ENCODE assay signal across 23 mouse cellular contexts in the genomic region with DNA sequence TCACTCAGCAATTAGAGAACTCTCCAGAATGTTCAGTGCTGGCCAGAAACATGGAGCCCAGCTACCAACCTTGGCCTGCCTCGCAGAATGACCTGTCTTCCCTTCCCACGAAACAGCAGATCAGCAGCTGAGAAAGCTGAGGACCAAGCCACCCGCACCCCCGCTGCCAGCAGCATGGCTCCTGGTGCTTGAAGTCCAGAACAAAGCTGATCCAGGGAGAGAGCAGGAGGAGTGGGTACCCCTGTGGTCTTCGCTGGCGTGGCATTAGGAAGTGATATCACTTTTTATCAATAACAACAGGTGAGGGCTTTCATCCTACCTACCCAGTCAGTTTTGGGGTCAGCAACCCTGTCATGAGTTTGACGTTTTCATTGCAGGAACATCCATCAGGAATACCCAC. TPM values are rescaled to one million over a fixed set of nuclear protein-coding genes. Genes with fewer than 3 reads are reported as not detected.
DNase-seq lines count a peak whose midpoint lies in the region; ATAC-seq and TF ChIP-seq lines count a peak whose summit lies in the region.
"Had no signal": no experiment of that assay in that cellular context is flagged by ENCODE, and none has a peak within 500 bp of the region (broad histone marks: within the 10 kb centered on the region; RNA-seq: fewer than 3 reads in every experiment).

No protein-coding gene starts in this region.

- H3K4me3 ChIP-seq in forebrain, embryonic 11.5 days (ENCODE audit: low read depth, low read length): no peak overlapping the region
- no peak overlapping the region for H3K4me3 ChIP-seq in forebrain, embryonic 14.5 days (ENCODE audit: low read depth, low read length)
- no peak overlapping the region for H3K4me3 ChIP-seq in kidney, adult 2 months (ENCODE audit: insufficient read depth, low read depth, low read length)
- H3K4me3 ChIP-seq in kidney, embryonic 15.5 days (replicated peaks): no peak overlapping the region
- no peak overlapping the region for H3K4me3 ChIP-seq in limb, embryonic 10.5 days
- H3K4me3 ChIP-seq: forebrain, embryonic 10.5 days; forebrain, embryonic 15.5 days; heart, embryonic 13.5 days; hindbrain, embryonic 12.5 days; hindbrain, embryonic 15.5 days had no signal

- H3K36me3 ChIP-seq in forebrain, embryonic 11.5 days (ENCODE audit: control insufficient read depth, insufficient read depth, low read length): no peaks in the 10 kb centered on the region
- no peaks in the 10 kb centered on the region for H3K36me3 ChIP-seq in forebrain, embryonic 14.5 days (ENCODE audit: control insufficient read depth, insufficient read depth, low read length)
- H3K36me3 ChIP-seq in kidney, adult 2 months (ENCODE audit: control insufficient read depth, insufficient read depth, low read length): no peaks in the 10 kb centered on the region
- no peaks in the 10 kb centered on the region for H3K36me3 ChIP-seq in kidney, embryonic 15.5 days
- H3K36me3 ChIP-seq in limb, embryonic 10.5 days: no peaks in the 10 kb centered on the region
- H3K36me3 ChIP-seq: forebrain, embryonic 10.5 days; forebrain, embryonic 15.5 days; heart, embryonic 13.5 days; hindbrain, embryonic 12.5 days; hindbrain, embryonic 15.5 days had no signal

- H3K27ac ChIP-seq in forebrain, embryonic 11.5 days (ENCODE audit: low read depth, low read length): no peak overlapping the region
- no peak overlapping the region for H3K27ac ChIP-seq in forebrain, embryonic 14.5 days (ENCODE audit: low read depth, low read length)
- H3K27ac ChIP-seq in kidney, adult 2 months (ENCODE audit: insufficient read depth, low read depth, low read length): peak overlapping the region; percentile 62; the same call in 1 of the 2 replicates
- H3K27ac ChIP-seq in kidney, embryonic 15.5 days: no peak overlapping the region
- peak overlapping the region; percentile 95 for H3K27ac ChIP-seq in limb, embryonic 10.5 days
- H3K27ac ChIP-seq: forebrain, embryonic 10.5 days; forebrain, embryonic 15.5 days; heart, embryonic 13.5 days; hindbrain, embryonic 12.5 days; hindbrain, embryonic 15.5 days had no signal

- H3K9me3 ChIP-seq in forebrain, embryonic 11.5 days (ENCODE audit: control insufficient read depth, low read length): no peaks in the 10 kb centered on the region
- H3K9me3 ChIP-seq in forebrain, embryonic 14.5 days (replicated peaks; ENCODE audit: control insufficient read depth, low read length): no peaks in the 10 kb centered on the region
- H3K9me3 ChIP-seq in kidney, embryonic 15.5 days (replicated peaks): no peaks in the 10 kb centered on the region
- no peaks in the 10 kb centered on the region for H3K9me3 ChIP-seq in limb, embryonic 10.5 days (replicated peaks)
- H3K9me3 ChIP-seq: forebrain, embryonic 10.5 days; forebrain, embryonic 15.5 days; heart, embryonic 13.5 days; hindbrain, embryonic 12.5 days; hindbrain, embryonic 15.5 days had no signal

- no peak overlapping the region for H3K4me2 ChIP-seq in forebrain, embryonic 11.5 days (ENCODE audit: low read depth, low read length, severe bottlenecking)
- H3K4me2 ChIP-seq in forebrain, embryonic 14.5 days (ENCODE audit: low read length): no peak overlapping the region
- no peak overlapping the region for H3K4me2 ChIP-seq in kidney, embryonic 15.5 days
- H3K4me2 ChIP-seq: forebrain, embryonic 15.5 days; heart, embryonic 13.5 days; hindbrain, embryonic 12.5 days; hindbrain, embryonic 15.5 days had no signal

- 91% methylated on average over 7 of the region's 7 CpGs for WGBS in forebrain, embryonic 11.5 days
- WGBS in forebrain, embryonic 14.5 days: 90% methylated on average over 7 of the region's 7 CpGs
- WGBS in kidney, adult 2 months: 91% methylated on average over 7 of the region's 7 CpGs
- WGBS in kidney, embryonic 15.5 days: 89% methylated on average over 7 of the region's 7 CpGs
- WGBS in limb, embryonic 10.5 days: 85% methylated on average over 7 of the region's 7 CpGs

- peak; percentile 42 for DNase-seq in forebrain, embryonic 11.5 days (ENCODE audit: low spot score)
- DNase-seq in forebrain, embryonic 14.5 days (ENCODE audit: low spot score): no peak
- DNase-seq in kidney, adult 2 months: no peak
- peak; percentile 29 for DNase-seq in limb, embryonic 10.5 days (ENCODE audit: low spot score)
- no peak for DNase-seq in lung, postnatal 25 days (ENCODE audit: low spot score)
- DNase-seq: adrenal gland, postnatal 10 days; adrenal gland, postnatal 36 days; cerebellum, adult 18-20 months; cerebellum, adult 9-10 months; cerebellum, postnatal 14 days; gastrocnemius, postnatal 10 days; heart, postnatal 14 days had no signal

- no peak for TF ChIP-seq POLR2A in kidney, adult 2 months (IDR thresholded peaks at IDR 0.05; ENCODE audit: low read depth, low read length)

- TF ChIP-seq CTCF in kidney, adult 2 months (conservative IDR thresholded peaks at IDR 0.05; ENCODE audit: insufficient read depth, insufficient read length, low read depth, low read length): no peak

- ATAC-seq in forebrain, embryonic 11.5 days (replicated peaks; ENCODE audit: low FRiP score): no peak
- no peak for ATAC-seq in forebrain, embryonic 14.5 days
- no peak for ATAC-seq in kidney, embryonic 15.5 days (replicated peaks; ENCODE audit: low FRiP score)
- ATAC-seq: activated CD4-positive, CD25-positive, alpha-beta regulatory T cell, adult 4 months; forebrain, embryonic 15.5 days had no signal

- 0 out of 2 replicates have a peak, but pooled peaks cover 3% of the 10 kb centered on the region for H3K4me1 ChIP-seq in forebrain, embryonic 11.5 days (replicated peaks; ENCODE audit: control insufficient read depth, insufficient read depth, low read length)
- H3K4me1 ChIP-seq in forebrain, embryonic 14.5 days (ENCODE audit: control insufficient read depth, insufficient read depth, low read length): no peaks in the 10 kb centered on the region
- H3K4me1 ChIP-seq in kidney, adult 2 months (ENCODE audit: control insufficient read depth, insufficient read depth, low read length): 0 out of 2 replicates have a peak, but pooled peaks cover 9% of the 10 kb centered on the region
- H3K4me1 ChIP-seq in kidney, embryonic 15.5 days: peaks cover 14% of the 10 kb centered on the region; the same call in 1 of the 2 replicates
- peaks cover 90% of the 10 kb centered on the region for H3K4me1 ChIP-seq in limb, embryonic 10.5 days
- H3K4me1 ChIP-seq: forebrain, embryonic 15.5 days; hindbrain, embryonic 15.5 days had no signal

- no peaks in the 10 kb centered on the region for H3K27me3 ChIP-seq in forebrain, embryonic 11.5 days (ENCODE audit: control insufficient read depth, insufficient read depth, low read length)
- H3K27me3 ChIP-seq in forebrain, embryonic 14.5 days (replicated peaks; ENCODE audit: control insufficient read depth, insufficient read depth, low read length): no peaks in the 10 kb centered on the region
- no peaks in the 10 kb centered on the region for H3K27me3 ChIP-seq in kidney, adult 2 months (replicated peaks; ENCODE audit: control insufficient read depth, insufficient read depth, low read length)
- H3K27me3 ChIP-seq in kidney, embryonic 15.5 days: peaks cover 32% of the 10 kb centered on the region
- H3K27me3 ChIP-seq in limb, embryonic 10.5 days (ENCODE audit: low read depth, poor library complexity, severe bottlenecking): no peaks in the 10 kb centered on the region
- H3K27me3 ChIP-seq: forebrain, embryonic 15.5 days; hindbrain, embryonic 12.5 days; hindbrain, embryonic 15.5 days had no signal

- no peak overlapping the region for H3K9ac ChIP-seq in forebrain, embryonic 11.5 days (ENCODE audit: low read length)
- H3K9ac ChIP-seq in forebrain, embryonic 14.5 days (ENCODE audit: low read length): no peak overlapping the region
- H3K9ac ChIP-seq in kidney, embryonic 15.5 days: no peak overlapping the region
- H3K9ac ChIP-seq: forebrain, embryonic 15.5 days; heart, embryonic 13.5 days; hindbrain, embryonic 12.5 days; hindbrain, embryonic 15.5 days had no signal

RNA-seq across cellular contexts. Expression of gene Actrt2, which starts 36.9 kb away (rescaled TPM):
- not detected in 2 replicates for polyA plus RNA-seq in forebrain, embryonic 11.5 days (2014; fragmentation: Nextera tagmentation; extraction: Ambion mirVana)
- polyA plus RNA-seq in forebrain, embryonic 14.5 days (2014; fragmentation: Nextera tagmentation; extraction: Ambion mirVana): not detected in 2 replicates
- 0.05 and 0.06 TPM in 2 replicates for polyA plus RNA-seq in kidney, adult 2 months (2012; rRNA removed)
- polyA plus RNA-seq in kidney, embryonic 15.5 days (2015; fragmentation: Nextera tagmentation; extraction: Ambion mirVana): not detected in 2 replicates
- not detected in 2 replicates for polyA plus RNA-seq in limb, embryonic 10.5 days (2016; fragmentation: Nextera tagmentation; extraction: Ambion mirVana)
- polyA plus RNA-seq: activated CD4-positive, CD25-positive, alpha-beta regulatory T cell, adult 4 months; embryonic facial prominence, embryonic 11.5 days; embryonic facial prominence, embryonic 14.5 days; forebrain, embryonic 10.5 days; forebrain, embryonic 15.5 days; heart, embryonic 13.5 days; heart, embryonic 16.5 days; hindbrain, embryonic 12.5 days; hindbrain, embryonic 15.5 days; intestine, embryonic 14.5 days had no signal

Comparison
In these comparisons a context has a peak if more than half of its experiments do, and no peak if none do; other contexts are left out.
1. DNase-seq: peak in forebrain, embryonic 11.5 days (single experiment) and limb, embryonic 10.5 days (single experiment); none in forebrain, embryonic 14.5 days (single experiment), kidney, adult 2 months (single experiment) and lung, postnatal 25 days (single experiment).
2. H3K27ac ChIP-seq: peak in kidney, adult 2 months (single experiment) and limb, embryonic 10.5 days (single experiment); none in forebrain, embryonic 11.5 days (single experiment), forebrain, embryonic 14.5 days (single experiment) and kidney, embryonic 15.5 days (single experiment).